Comparison of ENCODE assay signal across 8 mouse cellular contexts in the genomic region with DNA sequence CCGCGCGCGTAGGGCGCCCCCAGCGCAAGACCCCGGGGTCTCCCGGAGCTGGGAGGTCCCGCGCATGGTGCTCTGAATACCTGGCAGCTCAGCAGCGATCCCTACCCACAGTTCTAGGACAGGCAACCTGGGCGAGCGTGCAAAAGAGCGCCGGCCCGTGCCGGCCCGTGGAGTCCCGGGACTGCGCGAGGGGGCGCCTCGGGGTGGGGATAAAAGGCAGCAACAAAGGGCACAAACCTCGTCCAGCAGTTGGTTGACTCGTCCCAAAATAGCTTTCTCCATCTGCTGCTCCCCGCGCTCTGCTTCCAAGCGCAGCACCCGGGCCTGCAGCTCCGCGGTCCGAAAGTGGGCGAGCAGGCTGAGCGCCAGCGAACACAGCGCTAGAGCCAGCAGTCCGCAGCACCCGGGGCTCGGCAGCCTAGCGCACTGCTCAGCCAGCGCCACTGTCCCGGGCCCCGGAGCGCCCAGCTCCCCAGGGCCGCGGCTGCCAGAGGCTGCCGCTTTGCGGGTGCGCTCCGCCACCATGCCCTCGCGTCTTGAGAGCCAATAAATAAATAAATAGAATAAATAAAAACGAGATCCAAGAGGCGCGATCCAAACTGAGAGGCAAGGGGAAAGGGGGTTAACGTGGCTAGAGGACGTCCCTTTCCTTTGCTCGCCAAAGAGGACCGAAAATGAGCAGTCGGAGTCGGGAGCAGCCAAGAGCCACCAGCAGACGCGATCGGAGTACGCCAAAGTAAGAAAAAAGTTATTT. TPM values are rescaled to one million over a fixed set of nuclear protein-coding genes. Genes with fewer than 3 reads are reported as not detected.
DNase-seq lines count a peak whose midpoint lies in the region; ATAC-seq and TF ChIP-seq lines count a peak whose summit lies in the region.

No protein-coding gene starts in this region.

- no peaks in the 10 kb centered on the region for H3K9me3 ChIP-seq in forebrain, embryonic 12.5 days
- no peaks in the 10 kb centered on the region for H3K9me3 ChIP-seq in hindbrain, embryonic 16.5 days (ENCODE audit: control insufficient read depth, low read length)
- H3K9me3 ChIP-seq in limb, embryonic 14.5 days (ENCODE audit: control insufficient read depth, low read length), result no peaks in the 10 kb centered on the region
- no peaks in the 10 kb centered on the region for H3K9me3 ChIP-seq in neural tube, embryonic 14.5 days (ENCODE audit: control insufficient read depth, low read length)

- H3K27ac ChIP-seq in forebrain, embryonic 12.5 days, result no peak overlapping the region
- no peak overlapping the region for H3K27ac ChIP-seq in hindbrain, embryonic 16.5 days (ENCODE audit: low read depth, low read length)
- no peak overlapping the region for H3K27ac ChIP-seq in limb, embryonic 14.5 days (replicated peaks; ENCODE audit: low read depth, low read length)
- H3K27ac ChIP-seq in neural tube, embryonic 14.5 days (ENCODE audit: low read depth, low read length), result no peak overlapping the region

- no peaks in the 10 kb centered on the region for H3K36me3 ChIP-seq in forebrain, embryonic 12.5 days (replicated peaks)
- no peaks in the 10 kb centered on the region for H3K36me3 ChIP-seq in hindbrain, embryonic 16.5 days (ENCODE audit: control insufficient read depth, insufficient read depth, low read length)
- no peaks in the 10 kb centered on the region for H3K36me3 ChIP-seq in limb, embryonic 14.5 days (ENCODE audit: control insufficient read depth, insufficient read depth, low read length)
- H3K36me3 ChIP-seq in neural tube, embryonic 14.5 days (ENCODE audit: control insufficient read depth, insufficient read depth, low read length), result no peaks in the 10 kb centered on the region

- ATAC-seq in forebrain, embryonic 12.5 days (ENCODE audit: low FRiP score), result no peak
- 0 out of 2 replicates have a peak, but pooled peaks have one; percentile 59 for ATAC-seq in hindbrain, embryonic 16.5 days
- peak; percentile 51 for ATAC-seq in limb, embryonic 14.5 days (ENCODE audit: low FRiP score, low read depth)
- ATAC-seq in neural tube, embryonic 14.5 days (ENCODE audit: low read depth), result peak; percentile 66; the same call in 1 of the 2 replicates

- peak overlapping the region; percentile 41 for H3K4me3 ChIP-seq in forebrain, embryonic 12.5 days (replicated peaks)
- H3K4me3 ChIP-seq in hindbrain, embryonic 16.5 days (ENCODE audit: low read length), result peak overlapping the region; percentile 44
- H3K4me3 ChIP-seq in limb, embryonic 14.5 days (replicated peaks; ENCODE audit: low read length), result peak overlapping the region; percentile 48
- H3K4me3 ChIP-seq in neural tube, embryonic 14.5 days (ENCODE audit: low read depth, low read length), result peak overlapping the region; percentile 25

- peak overlapping the region; percentile 58 for H3K4me2 ChIP-seq in forebrain, embryonic 12.5 days
- peak overlapping the region; percentile 85 for H3K4me2 ChIP-seq in hindbrain, embryonic 16.5 days (ENCODE audit: low read length)
- peak overlapping the region; percentile 94 for H3K4me2 ChIP-seq in limb, embryonic 14.5 days (replicated peaks; ENCODE audit: low read depth, low read length, severe bottlenecking)
- H3K4me2 ChIP-seq in neural tube, embryonic 14.5 days (ENCODE audit: low read depth, low read length), result peak overlapping the region; percentile 45

- under 1% methylated on average over 65 of the region's 65 CpGs for WGBS in forebrain, embryonic 12.5 days
- 0% methylated on average over 63 of the region's 65 CpGs for WGBS in hindbrain, embryonic 16.5 days
- WGBS in limb, embryonic 14.5 days, result under 1% methylated on average over 65 of the region's 65 CpGs
- WGBS in neural tube, embryonic 14.5 days, result under 1% methylated on average over 65 of the region's 65 CpGs

- peak; percentile 11 for DNase-seq in cerebellum, adult 9-11 months
- DNase-seq in cerebellum, adult 8-10 months, result no peak
- DNase-seq in R1 (ENCODE audit: low read depth, low spot score), result peak; percentile 56
- peak; percentile 36 for DNase-seq in limb, embryonic 14.5 days (ENCODE audit: low spot score)
- no peak for DNase-seq in spleen, postnatal 14 days (ENCODE audit: low spot score in 2 of 2)

- H3K9ac ChIP-seq in forebrain, embryonic 12.5 days, result peak overlapping the region; percentile 29; the same call in 1 of the 2 replicates
- H3K9ac ChIP-seq in hindbrain, embryonic 16.5 days (ENCODE audit: low read depth, low read length), result peak overlapping the region; percentile 47
- H3K9ac ChIP-seq in limb, embryonic 14.5 days (ENCODE audit: low read depth, low read length, severe bottlenecking), result peak overlapping the region; percentile 51
- 0 out of 2 replicates have a peak overlapping the region, but pooled peaks have one; percentile 35 for H3K9ac ChIP-seq in neural tube, embryonic 14.5 days (replicated peaks; ENCODE audit: low read depth, low read length)

- peaks cover 21% of the 10 kb centered on the region for H3K4me1 ChIP-seq in forebrain, embryonic 12.5 days
- peaks cover 18% of the 10 kb centered on the region for H3K4me1 ChIP-seq in hindbrain, embryonic 16.5 days (ENCODE audit: control insufficient read depth, insufficient read depth, low read depth, low read length)
- peaks cover 19% of the 10 kb centered on the region for H3K4me1 ChIP-seq in limb, embryonic 14.5 days (ENCODE audit: control insufficient read depth, insufficient read depth, low read length)
- peaks cover 11% of the 10 kb centered on the region for H3K4me1 ChIP-seq in neural tube, embryonic 14.5 days (ENCODE audit: control insufficient read depth, insufficient read depth, low read length)

- peaks cover 84% of the 10 kb centered on the region for H3K27me3 ChIP-seq in forebrain, embryonic 12.5 days
- peaks cover 44% of the 10 kb centered on the region for H3K27me3 ChIP-seq in hindbrain, embryonic 16.5 days (replicated peaks; ENCODE audit: control insufficient read depth, insufficient read depth, low read length)
- H3K27me3 ChIP-seq in limb, embryonic 14.5 days (ENCODE audit: control insufficient read depth, insufficient read depth, low read length), result peaks cover 40% of the 10 kb centered on the region
- H3K27me3 ChIP-seq in neural tube, embryonic 14.5 days (ENCODE audit: control insufficient read depth, insufficient read depth, low read length), result peaks cover 33% of the 10 kb centered on the region

- TF ChIP-seq POLR2A in limb, embryonic 14.5 days (IDR thresholded peaks at IDR 0.05; ENCODE audit: borderline replicate concordance, extremely low read depth, insufficient read depth, insufficient read length), result no peak

RNA-seq across cellular contexts. Expression of gene Col13a1, which starts 0.6 kb away (rescaled TPM):
- polyA plus RNA-seq in forebrain, embryonic 12.5 days (2016; fragmentation: Nextera tagmentation; extraction: Ambion mirVana), result 0.76 and 0.96 TPM in 2 replicates
- 2.4 and 3.1 TPM in 2 replicates for polyA plus RNA-seq in hindbrain, embryonic 16.5 days (2015; fragmentation: Nextera tagmentation; extraction: Ambion mirVana)
- polyA plus RNA-seq in limb, embryonic 14.5 days (2012; rRNA removed), result 7.0 and 10.2 TPM in 2 replicates
- polyA plus RNA-seq in limb, embryonic 14.5 days (2014; fragmentation: Nextera tagmentation; extraction: Ambion mirVana), result 5.5 and 6.4 TPM in 2 replicates
- polyA plus RNA-seq in neural tube, embryonic 14.5 days (2014; fragmentation: Nextera tagmentation; extraction: Ambion mirVana), result 0.31 and 3.2 TPM in 2 replicates

Comparison
In these comparisons a context has a peak if more than half of its experiments do, and no peak if none do; other contexts are left out.
1. DNase-seq: peak in cerebellum, adult 9-11 months (single experiment), R1 (single experiment) and limb, embryonic 14.5 days (single experiment); none in cerebellum, adult 8-10 months (single experiment) and spleen, postnatal 14 days (0 of 2).
2. Peak in every context shown above with its lines, with median percentiles within 50 percentile points of each other: H3K4me2 ChIP-seq, H3K4me3 ChIP-seq and H3K9ac ChIP-seq.